ENCODE assay signal across 8 mouse cellular contexts in the genomic region with DNA sequence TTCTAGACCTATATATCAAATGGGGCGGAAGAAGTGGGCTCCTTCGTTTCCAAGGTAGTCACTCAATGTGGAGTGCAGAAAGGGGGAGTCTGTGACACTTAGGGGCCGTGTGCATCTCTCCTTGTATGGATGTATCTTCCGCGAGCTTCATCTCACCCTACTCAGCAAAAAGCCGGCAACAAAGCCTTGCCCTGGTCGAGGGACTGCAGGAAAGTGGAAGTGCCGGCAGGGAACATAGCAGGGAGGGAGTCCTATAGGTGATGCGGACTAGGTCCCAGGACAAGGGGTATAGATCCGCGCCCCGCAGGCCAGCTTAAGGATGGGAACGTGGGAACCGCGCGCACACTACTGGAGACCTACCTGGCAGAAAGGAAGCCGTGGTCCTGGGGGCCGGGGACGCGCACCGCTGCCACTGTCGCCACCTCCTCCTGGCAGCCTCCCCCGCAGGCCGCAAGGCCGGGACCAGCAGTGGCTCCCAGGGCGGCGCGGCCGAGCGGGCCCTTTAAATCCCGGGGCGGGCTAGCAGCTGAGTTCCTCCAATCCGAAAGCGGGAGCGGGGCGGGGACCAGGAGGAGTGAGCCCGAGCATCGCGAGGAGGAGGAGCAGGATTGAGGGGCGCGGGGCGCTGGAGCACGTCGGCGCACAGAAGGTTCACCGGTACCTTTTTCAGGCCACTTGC. TPM values are rescaled to one million over a fixed set of nuclear protein-coding genes. Genes with fewer than 3 reads are reported as not detected.
DNase-seq lines count a peak whose midpoint lies in the region; ATAC-seq lines count a peak whose summit lies in the region.

Gene Porcn (minus strand): TSS at position 511 of the 679 bp plus-strand sequence.

- H3K4me1 ChIP-seq in hindbrain, embryonic 11.5 days (replicated peaks; ENCODE audit: control insufficient read depth, insufficient read depth, low read length) = no peaks in the 10 kb centered on the region

- H3K27ac ChIP-seq in hindbrain, embryonic 11.5 days (ENCODE audit: low read depth, low read length) = no peak within 1 kb of the TSS

- peak; percentile 84 for DNase-seq in ZHBTc4 (ENCODE audit: low read depth, low spot score)
- DNase-seq in cerebellum, postnatal 25 days = peak; percentile 91 to 94
- DNase-seq in frontal cortex, postnatal 14 days (ENCODE audit: low spot score in 2 of 2) = peak; percentile 67 to 72
- peak; percentile 82 for DNase-seq in hindbrain, embryonic 11.5 days (ENCODE audit: low spot score)
- peak; percentile 66 to 69 for DNase-seq in layer of hippocampus, postnatal 25 days (ENCODE audit: extremely low spot score in 1 of 2, low spot score in 1 of 2)
- peak; percentile 85 for DNase-seq in lung, postnatal 14 days
- DNase-seq in retina, postnatal 1 day = peak; percentile 87
- DNase-seq in thymus, postnatal 4 days = peak; percentile 55

- ATAC-seq in hindbrain, embryonic 11.5 days (ENCODE audit: low FRiP score) = peak; percentile 97

- WGBS in hindbrain, embryonic 11.5 days = 18% methylated on average over 23 of the region's 46 CpGs

- no peaks in the 10 kb centered on the region for H3K27me3 ChIP-seq in hindbrain, embryonic 11.5 days (ENCODE audit: control insufficient read depth, insufficient read depth, low read length)

- peak within 1 kb of the TSS; percentile 54; the same call in 1 of the 2 replicates for H3K9ac ChIP-seq in hindbrain, embryonic 11.5 days (ENCODE audit: low read depth, low read length)

- peak within 1 kb of the TSS; percentile 46 for H3K4me2 ChIP-seq in hindbrain, embryonic 11.5 days (replicated peaks; ENCODE audit: low read depth, low read length)

- H3K4me3 ChIP-seq in hindbrain, embryonic 11.5 days (ENCODE audit: low read depth, low read length) = peak within 1 kb of the TSS; percentile 34

- H3K9me3 ChIP-seq in hindbrain, embryonic 11.5 days (ENCODE audit: control insufficient read depth, low read length) = no peaks in the 10 kb centered on the region

- H3K36me3 ChIP-seq in hindbrain, embryonic 11.5 days (ENCODE audit: control insufficient read depth, insufficient read depth, low read length) = no peaks in the 10 kb centered on the region

RNA-seq across cellular contexts. Expression of gene Porcn, which starts in this region (rescaled TPM):
- 20.3 and 20.4 TPM in 2 replicates for polyA plus RNA-seq in hindbrain, embryonic 11.5 days (2014; fragmentation: Nextera tagmentation; extraction: Ambion mirVana)
- 100 to 1,000 TPM in 1 of 2 experiments, 10 to 100 TPM in 1; 94.5 to 101 TPM for total RNA-seq in layer of hippocampus, postnatal 25 days (2021)
